Comparison of ENCODE assay signal across 8 mouse cellular contexts in the genomic region with DNA sequence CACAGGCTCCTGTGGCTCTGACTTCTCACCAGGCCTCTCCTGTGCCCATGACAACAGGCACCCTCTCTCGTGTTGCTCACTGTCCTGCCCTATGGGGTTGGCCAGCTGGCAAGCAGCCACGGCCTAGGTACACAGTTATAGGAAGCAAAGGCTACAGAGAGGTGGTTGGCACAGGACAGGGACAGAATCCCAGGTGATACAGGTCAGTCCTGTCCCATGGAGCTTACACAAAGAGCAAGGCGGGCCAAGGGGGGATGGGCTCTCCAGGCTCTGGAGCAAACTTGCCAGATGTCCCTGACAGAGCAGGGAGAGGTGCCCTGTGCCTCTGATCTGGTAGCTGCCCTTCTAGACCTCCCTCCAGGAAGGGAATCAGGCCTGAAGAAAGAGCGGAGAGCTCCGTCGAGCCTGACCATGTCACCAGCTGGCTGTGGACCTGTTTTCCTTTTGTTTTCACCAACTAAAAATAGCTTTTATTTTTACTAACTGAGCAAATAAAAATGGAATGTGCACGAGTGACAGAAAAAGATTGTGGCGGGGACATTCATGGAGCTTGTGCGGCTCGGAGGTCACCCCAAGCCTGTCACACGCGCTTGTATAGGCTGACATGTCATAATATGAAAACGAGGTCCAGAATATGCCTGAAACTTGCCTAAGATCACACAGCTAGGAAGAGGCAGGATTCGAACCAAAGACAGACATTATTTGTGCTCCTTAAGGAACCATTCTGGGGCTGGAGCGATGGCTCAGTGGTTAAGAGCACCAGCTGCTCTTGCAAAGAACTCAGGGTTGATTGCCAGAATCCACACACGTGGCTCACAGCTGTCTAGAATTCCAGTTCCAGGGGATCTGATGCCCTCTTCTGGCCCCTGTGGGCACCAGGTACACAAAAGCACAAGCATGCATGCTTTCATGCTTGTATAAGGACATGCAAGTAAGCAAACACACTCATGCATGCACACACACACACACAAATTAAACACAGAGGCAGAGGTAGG. TPM values are rescaled to one million over a fixed set of nuclear protein-coding genes. Genes with fewer than 3 reads are reported as not detected.
A peak's percentile ranks its signal among the peaks of the same experiment; 100 is the strongest.
DNase-seq lines count a peak whose midpoint lies in the region; ATAC-seq lines count a peak whose summit lies in the region.

No protein-coding gene starts in this region.

- H3K9me3 ChIP-seq in heart, embryonic 15.5 days (replicated peaks): no peaks in the 10 kb centered on the region

- no peak overlapping the region for H3K4me3 ChIP-seq in heart, embryonic 15.5 days

- peak; percentile 38 to 54 for DNase-seq in left cerebral cortex, postnatal 14 days (ENCODE audit: low spot score in 2 of 2)
- no peak for DNase-seq in left cerebral cortex, adult 11 months (ENCODE audit: low spot score)
- peak; percentile 63 for DNase-seq in embryo, embryonic 10.5 days (ENCODE audit: low spot score)
- DNase-seq in kidney, postnatal 25 days: peak; percentile 76 to 92
- DNase-seq in ovary, adult 18-20 months (ENCODE audit: low spot score): no peak
- DNase-seq in spleen, adult 18-20 months: no peak

- peak; percentile 58 for ATAC-seq in heart, embryonic 15.5 days (replicated peaks; ENCODE audit: insufficient number of reproducible peaks, insufficient read depth, low FRiP score, low read depth)
- 0 out of 2 replicates have a peak, but pooled peaks have one; percentile 23 for ATAC-seq in megakaryocyte progenitor cell, adult 5-6 weeks (replicated peaks; ENCODE audit: poor library complexity)

- no peaks in the 10 kb centered on the region for H3K27me3 ChIP-seq in heart, embryonic 15.5 days

- H3K9ac ChIP-seq in heart, embryonic 15.5 days: peak overlapping the region; percentile 25; the same call in 1 of the 2 replicates

- peak overlapping the region; percentile 80 for H3K27ac ChIP-seq in heart, embryonic 15.5 days

- intact Hi-C loops in left cerebral cortex, postnatal 14 days (cut with DNase I): no loop called here

- peaks cover 36% of the 10 kb centered on the region for H3K4me1 ChIP-seq in heart, embryonic 15.5 days (replicated peaks)

- H3K4me2 ChIP-seq in heart, embryonic 15.5 days: peak overlapping the region; percentile 19; the same call in 1 of the 2 replicates

- H3K36me3 ChIP-seq in heart, embryonic 15.5 days: no peaks in the 10 kb centered on the region

- WGBS in heart, embryonic 15.5 days: 42% methylated on average over 16 of the region's 16 CpGs

RNA-seq across cellular contexts. Expression of a gene that starts 48.1 kb away (rescaled TPM):
- total RNA-seq in left cerebral cortex, postnatal 14 days (2021): 10 to 100 TPM; 44.3 to 53.6 TPM
- polyA plus RNA-seq in heart, embryonic 15.5 days (2015; fragmentation: Nextera tagmentation; extraction: Ambion mirVana): 15.3 and 21.8 TPM in 2 replicates
- total RNA-seq in megakaryocyte progenitor cell, adult 5-6 weeks (2015): 1.1 and 3.8 TPM in 2 replicates
- total RNA-seq in megakaryocyte progenitor cell, adult 5-6 weeks (2017): 2.6 and 8.5 TPM in 2 replicates

Comparison
In these comparisons a context has a peak if more than half of its experiments do, and no peak if none do; other contexts are left out.
1. DNase-seq: peak in left cerebral cortex, postnatal 14 days (2 of 2), embryo, embryonic 10.5 days (single experiment) and kidney, postnatal 25 days (2 of 2); none in left cerebral cortex, adult 11 months (single experiment), ovary, adult 18-20 months (single experiment) and spleen, adult 18-20 months (0 of 2).
2. RNA of a gene that starts 48.1 kb away (total RNA-seq): 44.3 to 53.6 TPM in left cerebral cortex, postnatal 14 days; 1.1 to 8.5 TPM in megakaryocyte progenitor cell, adult 5-6 weeks; every median in the first group is over 4 times any median in the second.